ENCODE assay signal across 21 mouse cellular contexts in the genomic region with DNA sequence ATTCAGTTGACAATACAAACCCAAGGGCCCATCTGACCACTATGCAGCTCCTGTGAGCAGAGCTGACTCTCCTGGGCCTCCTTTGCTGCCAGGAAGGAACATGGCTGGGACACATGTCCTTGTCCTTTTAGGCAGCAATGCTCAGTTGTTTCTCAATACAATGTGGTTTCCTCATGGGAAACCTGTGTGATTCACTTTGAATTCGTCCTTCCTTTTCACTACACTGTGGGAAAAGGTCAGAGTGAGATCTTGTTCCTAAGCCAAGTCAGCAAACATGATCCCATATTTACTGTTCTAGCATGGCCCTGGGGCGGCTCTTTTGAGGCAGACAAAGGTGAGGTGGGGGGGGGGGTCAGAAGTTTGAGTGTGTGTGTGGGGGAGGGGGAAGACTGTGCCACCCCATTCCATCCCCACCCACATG. TPM values are rescaled to one million over a fixed set of nuclear protein-coding genes. Genes with fewer than 3 reads are reported as not detected.
DNase-seq lines count a peak whose midpoint lies in the region; ATAC-seq and TF ChIP-seq lines count a peak whose summit lies in the region.
"Had no signal": no experiment of that assay in that cellular context is flagged by ENCODE, and none has a peak within 500 bp of the region (broad histone marks: within the 10 kb centered on the region; RNA-seq: fewer than 3 reads in every experiment).

No protein-coding gene starts in this region.

- TF ChIP-seq CTCF in intestine, postnatal 0 days (IDR thresholded peaks at IDR 0.05; ENCODE audit: low read depth) = no peak

- H3K27me3 ChIP-seq in intestine, embryonic 16.5 days (replicated peaks; ENCODE audit: control insufficient read depth, insufficient read depth, low read length) = no peaks in the 10 kb centered on the region
- H3K27me3 ChIP-seq in intestine, postnatal 0 days (replicated peaks; ENCODE audit: control insufficient read depth, insufficient read depth, low read length) = no peaks in the 10 kb centered on the region
- H3K27me3 ChIP-seq in midbrain, embryonic 11.5 days (ENCODE audit: control insufficient read depth, insufficient read depth, low read length) = no peaks in the 10 kb centered on the region
- H3K27me3 ChIP-seq in midbrain, embryonic 10.5 days (ENCODE audit: low read depth, poor library complexity, severe bottlenecking) = no peaks in the 10 kb centered on the region
- no peaks in the 10 kb centered on the region for H3K27me3 ChIP-seq in liver, embryonic 16.5 days (ENCODE audit: control insufficient read depth, insufficient read depth, low read depth, low read length)
- H3K27me3 ChIP-seq: embryonic facial prominence, embryonic 12.5 days; forebrain, embryonic 13.5 days; hindbrain, embryonic 15.5 days; intestine, embryonic 15.5 days; limb, embryonic 12.5 days; lung, embryonic 15.5 days had no signal

- no peaks in the 10 kb centered on the region for H3K36me3 ChIP-seq in intestine, embryonic 16.5 days (ENCODE audit: control insufficient read depth, insufficient read depth, low read length)
- H3K36me3 ChIP-seq in intestine, postnatal 0 days (ENCODE audit: control insufficient read depth, insufficient read depth) = no peaks in the 10 kb centered on the region
- H3K36me3 ChIP-seq in midbrain, embryonic 11.5 days (ENCODE audit: control insufficient read depth, insufficient read depth, low read length) = no peaks in the 10 kb centered on the region
- no peaks in the 10 kb centered on the region for H3K36me3 ChIP-seq in midbrain, embryonic 10.5 days
- H3K36me3 ChIP-seq in liver, embryonic 16.5 days (ENCODE audit: control insufficient read depth, insufficient read depth) = no peaks in the 10 kb centered on the region
- H3K36me3 ChIP-seq: embryonic facial prominence, embryonic 12.5 days; hindbrain, embryonic 15.5 days; intestine, embryonic 15.5 days; limb, embryonic 12.5 days; lung, embryonic 15.5 days had no signal

- no peak overlapping the region for H3K9ac ChIP-seq in intestine, embryonic 16.5 days (ENCODE audit: low read depth, low read length)
- no peak overlapping the region for H3K9ac ChIP-seq in intestine, postnatal 0 days (ENCODE audit: low read depth, low read length)
- H3K9ac ChIP-seq in midbrain, embryonic 11.5 days (ENCODE audit: low read length) = no peak overlapping the region
- H3K9ac ChIP-seq in liver, embryonic 16.5 days (ENCODE audit: low read depth, low read length) = no peak overlapping the region
- H3K9ac ChIP-seq: embryonic facial prominence, embryonic 12.5 days; forebrain, embryonic 13.5 days; hindbrain, embryonic 15.5 days; intestine, embryonic 15.5 days; limb, embryonic 12.5 days; lung, embryonic 15.5 days had no signal

- no peaks in the 10 kb centered on the region for H3K9me3 ChIP-seq in intestine, embryonic 16.5 days (ENCODE audit: control insufficient read depth, low read length)
- 0 out of 2 replicates have a peak, but pooled peaks cover 3% of the 10 kb centered on the region for H3K9me3 ChIP-seq in intestine, postnatal 0 days (ENCODE audit: control insufficient read depth)
- no peaks in the 10 kb centered on the region for H3K9me3 ChIP-seq in midbrain, embryonic 11.5 days (ENCODE audit: control insufficient read depth, low read length)
- 0 out of 2 replicates have a peak, but pooled peaks cover 7% of the 10 kb centered on the region for H3K9me3 ChIP-seq in midbrain, embryonic 10.5 days (replicated peaks)
- H3K9me3 ChIP-seq in liver, embryonic 16.5 days (replicated peaks; ENCODE audit: control insufficient read depth, low read length) = 0 out of 2 replicates have a peak, but pooled peaks cover 3% of the 10 kb centered on the region
- H3K9me3 ChIP-seq: embryonic facial prominence, embryonic 12.5 days; hindbrain, embryonic 15.5 days; intestine, embryonic 15.5 days; limb, embryonic 12.5 days; lung, embryonic 15.5 days had no signal

- DNase-seq in midbrain, embryonic 11.5 days (ENCODE audit: low spot score, missing footprints) = peak; percentile 23
- DNase-seq in midbrain, embryonic 10.5 days (ENCODE audit: low spot score) = no peak
- DNase-seq in heart, postnatal 36 days = no peak
- no peak for DNase-seq in gastrocnemius, adult 18-20 months (ENCODE audit: low spot score)
- DNase-seq: cerebellum, adult 8-10 months; gastrocnemius, postnatal 10 days; heart, adult 18-20 months; heart, postnatal 4 days; right cerebral cortex, postnatal 25 days; thymus, postnatal 25 days had no signal

- intact Hi-C loops in heart, postnatal 36 days (cut with DNase I) = no loop called here

- no peaks in the 10 kb centered on the region for H3K4me1 ChIP-seq in intestine, embryonic 16.5 days (ENCODE audit: control insufficient read depth, insufficient read depth, low read length)
- H3K4me1 ChIP-seq in intestine, postnatal 0 days (replicated peaks; ENCODE audit: control insufficient read depth, insufficient read depth, low read length) = 0 out of 2 replicates have a peak, but pooled peaks cover 3% of the 10 kb centered on the region
- H3K4me1 ChIP-seq in midbrain, embryonic 11.5 days (ENCODE audit: control insufficient read depth, insufficient read depth, low read length) = no peaks in the 10 kb centered on the region
- no peaks in the 10 kb centered on the region for H3K4me1 ChIP-seq in midbrain, embryonic 10.5 days
- H3K4me1 ChIP-seq in liver, embryonic 16.5 days (ENCODE audit: control insufficient read depth, low read depth, low read length) = no peaks in the 10 kb centered on the region
- H3K4me1 ChIP-seq: embryonic facial prominence, embryonic 12.5 days; forebrain, embryonic 13.5 days; hindbrain, embryonic 15.5 days; intestine, embryonic 15.5 days; limb, embryonic 12.5 days; lung, embryonic 15.5 days had no signal

- peak; percentile 33; the same call in 1 of the 2 replicates for ATAC-seq in intestine, embryonic 16.5 days
- no peak for ATAC-seq in intestine, postnatal 0 days
- no peak for ATAC-seq in midbrain, embryonic 11.5 days (ENCODE audit: low FRiP score)
- ATAC-seq in liver, embryonic 16.5 days (ENCODE audit: low read depth) = peak; percentile 71
- ATAC-seq: forebrain, embryonic 13.5 days; intestine, embryonic 15.5 days had no signal

- H3K27ac ChIP-seq in intestine, embryonic 16.5 days (ENCODE audit: low read length) = no peak overlapping the region
- no peak overlapping the region for H3K27ac ChIP-seq in intestine, postnatal 0 days (ENCODE audit: low read depth, low read length)
- no peak overlapping the region for H3K27ac ChIP-seq in midbrain, embryonic 11.5 days (ENCODE audit: low read depth, low read length)
- H3K27ac ChIP-seq in midbrain, embryonic 10.5 days (replicated peaks) = no peak overlapping the region
- H3K27ac ChIP-seq in liver, embryonic 16.5 days (ENCODE audit: low read length) = peak overlapping the region; percentile 16
- H3K27ac ChIP-seq: embryonic facial prominence, embryonic 12.5 days; forebrain, embryonic 13.5 days; hindbrain, embryonic 15.5 days; intestine, embryonic 15.5 days; kidney, postnatal 0 days; limb, embryonic 12.5 days; lung, embryonic 15.5 days had no signal

- no peak overlapping the region for H3K4me3 ChIP-seq in intestine, embryonic 16.5 days (ENCODE audit: low read length)
- H3K4me3 ChIP-seq in intestine, postnatal 0 days (ENCODE audit: low read depth, low read length) = no peak overlapping the region
- H3K4me3 ChIP-seq in midbrain, embryonic 11.5 days (ENCODE audit: low read depth, low read length) = no peak overlapping the region
- H3K4me3 ChIP-seq in midbrain, embryonic 10.5 days = no peak overlapping the region
- H3K4me3 ChIP-seq in liver, embryonic 16.5 days (ENCODE audit: low read depth, low read length) = no peak overlapping the region
- H3K4me3 ChIP-seq: embryonic facial prominence, embryonic 12.5 days; erythroblast, embryonic 14.5 days; forebrain, embryonic 13.5 days; hindbrain, embryonic 15.5 days; intestine, embryonic 15.5 days; limb, embryonic 12.5 days; lung, embryonic 15.5 days had no signal

- H3K4me2 ChIP-seq in intestine, embryonic 16.5 days (ENCODE audit: low read depth, low read length) = no peak overlapping the region
- H3K4me2 ChIP-seq in intestine, postnatal 0 days (replicated peaks; ENCODE audit: low read depth) = no peak overlapping the region
- no peak overlapping the region for H3K4me2 ChIP-seq in midbrain, embryonic 11.5 days
- H3K4me2 ChIP-seq in liver, embryonic 16.5 days (ENCODE audit: low read depth, low read length) = no peak overlapping the region
- H3K4me2 ChIP-seq: embryonic facial prominence, embryonic 12.5 days; forebrain, embryonic 13.5 days; hindbrain, embryonic 15.5 days; intestine, embryonic 15.5 days; limb, embryonic 12.5 days; lung, embryonic 15.5 days had no signal

- WGBS in intestine, embryonic 16.5 days = 55% methylated on average over 2 of the region's 2 CpGs
- WGBS in intestine, postnatal 0 days = 44% methylated on average over 2 of the region's 2 CpGs
- 77% methylated on average over 2 of the region's 2 CpGs for WGBS in midbrain, embryonic 11.5 days
- WGBS in midbrain, embryonic 10.5 days = 76% methylated on average over 2 of the region's 2 CpGs
- 48% methylated on average over 2 of the region's 2 CpGs for WGBS in liver, embryonic 16.5 days (ENCODE audit: insufficient replicate concordance)

RNA-seq across cellular contexts. Expression of gene Iqgap2, which starts 32.5 kb away (rescaled TPM):
- polyA plus RNA-seq in intestine, embryonic 16.5 days (2015; fragmentation: Nextera tagmentation; extraction: Ambion mirVana) = 29.4 and 32.5 TPM in 2 replicates
- polyA plus RNA-seq in intestine, postnatal 0 days (2015; fragmentation: Nextera tagmentation; extraction: Ambion mirVana) = 31.5 and 35.9 TPM in 2 replicates
- 18.5 and 19.9 TPM in 2 replicates for polyA plus RNA-seq in midbrain, embryonic 11.5 days (2014; fragmentation: Nextera tagmentation; extraction: Ambion mirVana)
- 13.9 and 15.9 TPM in 2 replicates for polyA plus RNA-seq in midbrain, embryonic 10.5 days (2016; fragmentation: Nextera tagmentation; extraction: Ambion mirVana)
- polyA plus RNA-seq in liver, embryonic 16.5 days (2015; fragmentation: Nextera tagmentation; extraction: Ambion mirVana) = 19.3 and 20.3 TPM in 2 replicates
- 1 to 10 TPM; 2.2 to 4.3 TPM for total RNA-seq in heart, postnatal 36 days (2021)
- 1 to 10 TPM; 1.0 to 1.5 TPM for total RNA-seq in gastrocnemius, adult 18-20 months (2021)

Comparison
In these comparisons a context has a peak if more than half of its experiments do, and no peak if none do; other contexts are left out.
1. ATAC-seq: peak in intestine, embryonic 16.5 days (single experiment) and liver, embryonic 16.5 days (single experiment); none in intestine, postnatal 0 days (single experiment) and midbrain, embryonic 11.5 days (single experiment).